Mouse (Mus musculus): ENCODE results near the gene B430305J03Rik. TPM values are rescaled to one million over a fixed set of nuclear protein-coding genes. Genes with fewer than 3 reads are reported as not detected.

The B430305J03Rik gene
- polyA plus RNA-seq, 1 experiment from 2014 or later = not detected

GRCm38 (mm10) chr3:61345636-61346035 is 20.1 kb downstream of the B430305J03Rik start:
- H3K36me3 ChIP-seq = no peaks in the 10 kb centered on the region
- 0 out of 2 replicates have a peak, but pooled peaks have one; percentile 23 for ATAC-seq
- no peaks in the 10 kb centered on the region for H3K27me3 ChIP-seq (replicated peaks)
- H3K9ac ChIP-seq = no peak overlapping the region
- 13% methylated on average over 1 of the region's 1 CpGs for WGBS
- no peaks in the 10 kb centered on the region for H3K9me3 ChIP-seq
- no peak overlapping the region for H3K27ac ChIP-seq
- no peaks in the 10 kb centered on the region for H3K4me1 ChIP-seq (replicated peaks)
- H3K4me3 ChIP-seq (replicated peaks) = no peak overlapping the region
- no peak overlapping the region for H3K4me2 ChIP-seq (replicated peaks)

DNA sequence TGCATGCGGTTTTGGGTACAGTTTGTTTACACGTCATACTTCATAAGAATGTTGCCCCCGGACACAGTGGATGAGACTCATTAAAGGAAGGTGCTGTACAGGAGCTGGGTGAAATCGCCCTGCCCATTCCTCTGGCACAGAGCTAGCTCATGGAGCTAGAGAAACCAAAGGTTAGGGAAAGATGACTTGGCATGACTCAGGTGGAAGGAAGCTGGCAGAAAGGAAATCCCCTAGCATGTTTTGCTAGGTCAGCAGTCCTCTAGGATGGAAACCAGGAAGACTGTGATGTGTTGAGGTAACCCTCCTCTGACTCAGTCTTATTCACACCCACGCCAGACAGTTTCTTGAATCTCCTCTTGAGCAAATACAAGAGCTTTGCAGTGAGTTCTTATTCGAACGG is 21.7 kb downstream of the B430305J03Rik start:
- Histone ChIP-seq H3K9ac (no peak overlapping the region), H3K4me3 (replicated peaks) (no peak overlapping the region), H3K4me2 (replicated peaks) (no peak overlapping the region), H3K9me3 (no peaks in the 10 kb centered on the region), H3K27me3 (replicated peaks) (no peaks in the 10 kb centered on the region), H3K27ac (no peak overlapping the region), H3K4me1 (replicated peaks) (no peaks in the 10 kb centered on the region), H3K36me3 (no peaks in the 10 kb centered on the region)
- 78% methylated on average over 7 of the region's 7 CpGs for WGBS
- peak; percentile 78 for ATAC-seq

DNA sequence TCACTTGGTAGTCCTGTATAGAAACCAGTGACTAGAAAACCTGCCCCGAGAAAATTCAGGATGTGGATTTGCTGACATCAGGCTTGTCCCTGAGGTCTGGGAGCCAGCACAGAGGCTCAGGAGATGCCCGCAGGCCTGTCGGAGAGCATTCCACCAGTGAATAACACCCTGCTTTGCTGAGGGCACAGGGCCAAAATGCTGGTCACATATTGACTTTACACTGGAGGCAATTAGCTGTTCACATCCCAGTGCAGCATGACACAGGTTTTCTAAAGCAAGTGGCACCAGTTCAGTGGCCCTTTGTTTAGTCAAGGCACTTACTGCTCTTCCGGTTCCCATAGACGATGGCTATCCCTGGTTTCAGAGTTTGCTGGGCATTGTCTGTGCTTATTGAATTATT is 25.4 kb downstream of the B430305J03Rik start:
- WGBS = 72% methylated on average over 5 of the region's 5 CpGs
- Histone ChIP-seq H3K27me3 (replicated peaks) (no peaks in the 10 kb centered on the region), H3K9ac (no peak overlapping the region), H3K27ac (no peak overlapping the region), H3K9me3 (no peaks in the 10 kb centered on the region), H3K4me3 (replicated peaks) (no peak overlapping the region), H3K36me3 (no peaks in the 10 kb centered on the region), H3K4me1 (replicated peaks) (no peaks in the 10 kb centered on the region), H3K4me2 (replicated peaks) (no peak overlapping the region)
- no peak for ATAC-seq

DNA sequence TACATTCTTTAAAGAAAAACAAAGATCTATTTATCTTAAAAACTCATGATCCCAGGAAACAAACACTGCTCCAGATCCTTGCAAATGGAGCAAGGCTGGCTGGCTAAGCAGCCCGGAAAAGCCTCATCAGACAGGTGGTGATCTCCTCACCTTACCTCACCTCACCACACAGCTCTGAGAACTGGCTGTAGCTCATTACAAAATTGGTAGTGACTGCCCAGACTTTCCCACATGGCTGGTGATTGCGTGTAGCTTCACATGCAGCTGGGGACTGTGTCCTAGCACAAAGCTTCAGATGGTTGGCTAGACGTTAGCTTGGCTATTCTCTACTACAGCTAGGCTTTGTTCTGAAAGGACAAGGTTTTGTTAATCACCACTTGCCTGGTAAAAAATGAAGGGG is 28.5 kb downstream of the B430305J03Rik start:
- no peaks in the 10 kb centered on the region for H3K36me3 ChIP-seq
- H3K4me3 ChIP-seq (replicated peaks) = no peak overlapping the region
- ATAC-seq = no peak
- H3K4me2 ChIP-seq (replicated peaks) = no peak overlapping the region
- 82% methylated on average over 3 of the region's 3 CpGs for WGBS
- no peaks in the 10 kb centered on the region for H3K9me3 ChIP-seq
- H3K4me1 ChIP-seq (replicated peaks) = no peaks in the 10 kb centered on the region
- no peak overlapping the region for H3K9ac ChIP-seq
- H3K27ac ChIP-seq = no peak overlapping the region
- no peaks in the 10 kb centered on the region for H3K27me3 ChIP-seq (replicated peaks)

DNA sequence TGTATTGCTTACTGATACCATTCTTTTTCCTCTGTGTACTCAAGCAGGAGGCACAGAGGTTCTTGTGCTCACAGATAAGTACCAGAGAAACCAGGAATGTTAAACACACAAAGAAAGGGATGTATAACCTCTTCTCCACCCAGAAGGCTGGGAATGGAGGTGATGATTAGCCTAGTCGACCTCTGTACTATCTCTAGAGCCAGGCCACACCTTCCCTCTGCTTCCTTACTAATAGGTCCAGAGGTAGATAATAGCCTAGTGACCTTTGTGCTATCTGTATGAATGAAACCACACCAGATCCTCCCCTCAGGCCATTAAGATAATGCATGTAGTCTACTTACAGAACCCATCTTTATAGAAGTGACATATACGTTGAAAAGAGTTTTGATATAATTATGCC is 29.5 kb downstream of the B430305J03Rik start:
- Histone ChIP-seq H3K36me3 (no peaks in the 10 kb centered on the region), H3K27me3 (replicated peaks) (no peaks in the 10 kb centered on the region), H3K4me3 (replicated peaks) (no peak overlapping the region), H3K4me2 (replicated peaks) (no peak overlapping the region), H3K9ac (no peak overlapping the region), H3K4me1 (replicated peaks) (no peaks in the 10 kb centered on the region), H3K27ac (no peak overlapping the region; the same call in 1 of the 2 replicates), H3K9me3 (no peaks in the 10 kb centered on the region)
- 40% methylated on average over 2 of the region's 2 CpGs for WGBS
- peak; percentile 97 for ATAC-seq

GRCm38 (mm10) chr3:61321632-61322031 is 44.1 kb downstream of the B430305J03Rik start:
- H3K4me1 ChIP-seq (replicated peaks) = no peaks in the 10 kb centered on the region
- H3K27me3 ChIP-seq (replicated peaks) = no peaks in the 10 kb centered on the region
- H3K27ac ChIP-seq = no peak overlapping the region
- no peaks in the 10 kb centered on the region for H3K36me3 ChIP-seq
- no peak overlapping the region for H3K4me2 ChIP-seq (replicated peaks)
- H3K9ac ChIP-seq = no peak overlapping the region
- H3K4me3 ChIP-seq (replicated peaks) = no peak overlapping the region
- WGBS = 79% methylated on average over 6 of the region's 6 CpGs
- no peak for ATAC-seq
- H3K9me3 ChIP-seq = no peaks in the 10 kb centered on the region

GRCm38 (mm10) chr3:61320031-61320430 is 45.7 kb downstream of the B430305J03Rik start:
- H3K27ac ChIP-seq = no peak overlapping the region
- H3K27me3 ChIP-seq (replicated peaks) = no peaks in the 10 kb centered on the region
- no peaks in the 10 kb centered on the region for H3K36me3 ChIP-seq
- ATAC-seq = no peak
- no peak overlapping the region for H3K4me2 ChIP-seq (replicated peaks)
- H3K4me1 ChIP-seq (replicated peaks) = no peaks in the 10 kb centered on the region
- no peak overlapping the region for H3K4me3 ChIP-seq (replicated peaks)
- no peaks in the 10 kb centered on the region for H3K9me3 ChIP-seq
- no peak overlapping the region for H3K9ac ChIP-seq
- 69% methylated on average over 2 of the region's 2 CpGs for WGBS

- Histone ChIP-seq H3K9ac (no peak overlapping the region), H3K27me3 (replicated peaks) (no peaks in the 10 kb centered on the region), H3K27ac (no peak overlapping the region), H3K4me2 (replicated peaks) (no peak overlapping the region), H3K4me1 (replicated peaks) (no peaks in the 10 kb centered on the region), H3K36me3 (no peaks in the 10 kb centered on the region), H3K4me3 (replicated peaks) (no peak overlapping the region), H3K9me3 (no peaks in the 10 kb centered on the region)
- peak; percentile 91 for ATAC-seq
- WGBS = 56% methylated on average over 2 of the region's 2 CpGs
Measured at GRCm38 (mm10) chr3:61315002-61315401, 50.7 kb downstream of the B430305J03Rik start.

Other genes starting within 250 kb of the B430305J03Rik start
- gene Rap2b, start 4.3 kb downstream of the B430305J03Rik start, polyA plus RNA-seq (2015; fragmentation: Nextera tagmentation; extraction: Ambion mirVana) = 6.8 and 8.3 TPM in 2 replicates

Data from intestine, embryonic 15.5 days (tissue).